Mouse (Mus musculus) thymus, adult 2 months (tissue): Measurements from ENCODE around the gene Bfar.

ENCODE experiments used
- CTCF ChIP-seq: fragments of 200-500 bp; IDR thresholded peaks from 2 replicates; pipeline ENCODE4 v1.5.1; 2012; ENCODE audit warnings: mild to moderate bottlenecking, control low read depth, low read length, moderate library complexity, borderline replicate concordance; ENCODE audit not compliant: control insufficient read depth, poor library complexity, insufficient read depth; ENCODE audit errors: extremely low read depth
- POLR2A ChIP-seq: fragments of 200-500 bp; IDR thresholded peaks from 2 replicates; pipeline ENCODE4 v1.6.1; 2012; ENCODE audit warnings: mild to moderate bottlenecking, low read length, control low read depth, moderate library complexity; ENCODE audit not compliant: control insufficient read depth, poor library complexity, insufficient read depth; ENCODE audit errors: extremely low read depth

DNA sequence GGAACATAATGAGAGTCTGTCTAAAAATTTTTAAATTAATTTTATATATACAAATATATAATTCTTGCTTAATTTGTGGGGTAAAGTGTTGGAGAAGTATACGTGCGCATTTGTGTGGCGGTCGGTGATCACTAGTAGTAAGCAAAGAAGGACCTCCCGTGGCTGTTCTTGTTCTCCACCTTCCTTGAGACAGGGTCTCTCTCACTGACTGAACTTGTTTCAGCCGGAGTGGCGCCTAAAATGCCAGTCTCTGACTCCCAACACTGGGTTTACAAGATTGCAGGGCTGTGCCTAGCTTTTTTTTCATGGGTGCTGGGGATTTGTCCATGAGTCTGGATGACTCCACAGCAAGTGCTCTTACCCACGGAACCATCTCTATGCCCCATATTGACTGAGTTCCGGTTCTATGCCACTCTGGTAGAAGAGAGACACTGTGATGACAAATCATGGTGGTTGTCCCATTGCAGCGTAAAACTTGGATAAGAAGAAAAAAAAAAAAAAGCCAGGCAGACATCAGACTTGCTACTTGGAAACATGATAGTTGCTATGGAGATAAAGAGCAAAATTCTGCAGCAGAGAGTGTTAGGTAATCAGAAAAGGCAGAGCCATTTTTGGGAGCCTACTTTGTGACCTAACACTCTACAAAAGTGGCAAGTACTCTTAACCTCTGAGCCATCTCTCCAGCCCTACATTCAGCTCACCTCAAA, 3.1 kb upstream of the Bfar start:
- no peak for TF ChIP-seq CTCF
- TF ChIP-seq POLR2A: no peak
